Mouse (Mus musculus): Measurements from ENCODE around the gene Il1rap. TPM values are rescaled to one million over a fixed set of nuclear protein-coding genes. Genes with fewer than 3 reads are reported as not detected.

Gene Il1rap
- 20.5 TPM for polyA plus RNA-seq (2014; fragmentation: Illumina TruSeq; extraction: RNeasy Lipid Tissue Mini Kit (QIAGEN cat#74804); ENCODE audit: low replicate concordance)

DNA sequence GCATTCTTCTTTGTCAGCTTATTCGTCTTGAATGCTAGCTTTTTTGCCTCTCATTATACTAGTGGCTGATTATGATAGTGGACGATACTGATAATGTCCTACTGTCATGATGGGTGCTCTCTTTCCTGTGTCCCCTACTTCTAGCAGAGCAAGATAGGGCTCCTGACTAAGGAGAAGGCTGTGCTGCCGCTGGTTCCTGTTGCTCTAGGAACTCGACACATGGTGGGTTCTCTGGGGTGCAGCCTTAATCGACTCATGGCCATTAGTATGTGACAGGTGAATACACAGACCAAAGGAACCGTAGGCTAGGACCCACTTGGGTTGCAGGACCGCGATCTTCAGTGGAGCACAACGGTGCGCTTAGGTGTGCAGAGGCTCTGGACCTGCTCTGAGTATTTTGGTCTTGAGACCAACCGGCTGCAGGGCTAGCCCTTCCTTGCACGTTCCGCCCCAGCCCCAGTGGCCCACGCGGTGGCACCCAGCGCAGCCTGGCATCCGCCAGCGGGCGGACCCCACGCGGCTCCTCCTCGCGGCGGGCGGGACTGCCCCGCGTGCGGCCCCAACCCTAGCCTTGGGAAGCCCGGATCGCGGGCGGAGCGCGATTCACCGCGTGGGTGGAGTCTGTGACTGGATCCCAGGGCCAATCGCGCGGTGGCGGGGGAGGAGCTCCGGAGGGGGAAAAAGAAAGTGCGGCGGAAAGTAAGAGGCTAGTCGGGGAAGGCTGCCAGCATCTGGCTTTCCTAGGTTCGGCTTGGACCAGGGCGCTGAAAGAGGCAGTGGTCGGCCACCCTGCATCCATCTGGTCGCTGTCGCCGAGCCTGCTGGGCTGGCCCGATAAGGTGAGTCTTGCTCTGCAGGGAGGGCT lies at the start of gene Il1rap:
Gene Il1rap, plus strand, starts transcription at position 657 of the 865 bp plus-strand sequence.

Other genes starting within 250 kb of the Il1rap start
- 1.3 TPM for gene Cldn1, start 209.9 kb upstream of the Il1rap start, polyA plus RNA-seq (2014; fragmentation: Illumina TruSeq; extraction: RNeasy Lipid Tissue Mini Kit (QIAGEN cat#74804); ENCODE audit: low replicate concordance)
- not detected for gene Cldn16, start 118.6 kb upstream of the Il1rap start, polyA plus RNA-seq (2014; fragmentation: Illumina TruSeq; extraction: RNeasy Lipid Tissue Mini Kit (QIAGEN cat#74804); ENCODE audit: low replicate concordance)
- gene Tmem207, start 54.9 kb upstream of the Il1rap start, polyA plus RNA-seq (2014; fragmentation: Illumina TruSeq; extraction: RNeasy Lipid Tissue Mini Kit (QIAGEN cat#74804); ENCODE audit: low replicate concordance), result not detected